Mouse (Mus musculus) lung, adult 2 months (tissue): Measurements from ENCODE around the gene P4ha3.

ENCODE experiments used
- CTCF ChIP-seq: fragments of 200-500 bp; IDR thresholded peaks from 2 replicates; pipeline ENCODE4 v1.5.1; 2011; ENCODE audit warnings: mild to moderate bottlenecking, low read length, control low read depth; ENCODE audit not compliant: insufficient read depth
- POLR2A ChIP-seq: fragments of 200-500 bp; IDR thresholded peaks from 2 replicates; pipeline ENCODE4 v1.6.1; 2011; ENCODE audit warnings: low read depth, mild to moderate bottlenecking, control low read depth, low read length, borderline replicate concordance; ENCODE audit errors: extremely low read depth

DNA sequence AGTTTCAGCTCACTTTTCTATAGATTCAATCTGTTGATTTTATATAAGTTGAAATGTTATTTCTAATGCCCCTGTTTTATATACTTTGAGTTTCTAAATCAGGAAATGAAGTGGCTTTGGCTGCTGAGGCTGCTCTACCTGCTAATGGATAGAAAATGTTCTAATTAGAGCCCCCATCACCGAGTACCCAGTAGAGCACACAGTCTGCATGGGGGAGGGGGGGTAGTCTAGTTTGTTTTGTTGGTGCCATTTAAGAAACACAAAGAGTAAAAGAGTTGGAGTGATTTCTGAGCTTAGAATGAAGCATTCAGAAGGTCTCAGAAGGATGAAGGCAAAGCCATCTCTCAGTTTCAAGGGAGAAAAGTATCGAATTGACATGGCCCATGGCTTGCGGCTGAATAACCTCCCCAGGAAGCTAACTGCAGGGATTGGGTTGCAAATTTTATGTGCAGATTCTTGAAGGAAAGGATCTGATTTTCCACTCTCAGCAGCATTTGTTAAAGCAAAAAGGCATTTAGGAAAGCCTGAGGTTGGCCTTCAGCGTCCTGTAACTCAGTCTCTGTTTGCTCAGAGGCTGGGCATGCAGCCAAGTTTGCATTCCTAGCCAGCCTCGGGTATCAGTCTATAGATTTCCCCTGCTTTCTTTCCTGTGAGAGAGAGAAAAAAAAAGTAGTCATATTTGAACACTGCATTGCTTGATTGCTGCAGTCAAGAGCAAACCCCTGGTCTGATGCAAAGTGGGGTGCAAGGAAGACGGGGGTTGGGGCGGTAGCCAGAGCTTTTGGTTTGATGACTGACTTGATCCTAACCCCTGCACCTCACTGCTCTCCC, 2.6 kb downstream of the P4ha3 start:
- no peak for TF ChIP-seq CTCF
- no peak for TF ChIP-seq POLR2A
